In the genomic region with DNA sequence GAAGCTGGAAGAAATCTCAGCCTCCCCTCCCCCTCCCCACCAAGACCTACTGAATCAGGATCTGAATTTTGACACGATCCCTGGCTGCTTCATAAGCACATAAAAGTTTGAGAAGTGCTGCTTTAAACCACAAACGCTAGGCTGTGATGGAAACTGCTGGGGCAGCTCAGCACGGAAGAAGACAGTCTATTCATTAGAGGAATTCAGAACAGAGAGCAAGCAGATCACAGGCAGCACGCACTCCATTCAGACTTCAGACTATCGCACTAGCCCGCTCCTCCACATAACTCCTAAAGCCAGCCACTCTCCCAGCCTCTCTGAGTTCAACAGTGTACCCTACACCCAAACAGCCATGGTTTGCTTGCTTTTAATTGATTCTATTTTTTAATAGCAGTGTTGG, we compare ENCODE assay signal across 13 mouse cellular contexts. TPM values are rescaled to one million over a fixed set of nuclear protein-coding genes. Genes with fewer than 3 reads are reported as not detected.
DNase-seq lines count a peak whose midpoint lies in the region; ATAC-seq lines count a peak whose summit lies in the region.
"Had no signal": no experiment of that assay in that cellular context is flagged by ENCODE, and none has a peak within 500 bp of the region (broad histone marks: within the 10 kb centered on the region; RNA-seq: fewer than 3 reads in every experiment).

No protein-coding gene starts in this region.

- no peak overlapping the region for H3K9ac ChIP-seq in hindbrain, embryonic 13.5 days
- H3K9ac ChIP-seq: liver, embryonic 15.5 days had no signal

- H3K36me3 ChIP-seq in hindbrain, embryonic 10.5 days = peaks cover 54% of the 10 kb centered on the region
- peaks cover 28% of the 10 kb centered on the region for H3K36me3 ChIP-seq in hindbrain, embryonic 13.5 days

- ATAC-seq in hindbrain, embryonic 13.5 days (ENCODE audit: low FRiP score) = no peak

- H3K27me3 ChIP-seq in hindbrain, embryonic 10.5 days (ENCODE audit: insufficient read depth, poor library complexity, severe bottlenecking) = no peaks in the 10 kb centered on the region
- no peaks in the 10 kb centered on the region for H3K27me3 ChIP-seq in hindbrain, embryonic 13.5 days
- H3K27me3 ChIP-seq: liver, embryonic 15.5 days had no signal

- 29% methylated on average over 6 of the region's 6 CpGs for WGBS in hindbrain, embryonic 10.5 days
- 22% methylated on average over 6 of the region's 6 CpGs for WGBS in hindbrain, embryonic 13.5 days

- no peak overlapping the region for H3K4me2 ChIP-seq in hindbrain, embryonic 13.5 days
- H3K4me2 ChIP-seq: liver, embryonic 15.5 days had no signal

- peaks cover 39% of the 10 kb centered on the region for H3K4me1 ChIP-seq in hindbrain, embryonic 10.5 days (replicated peaks)
- peaks cover 32% of the 10 kb centered on the region for H3K4me1 ChIP-seq in hindbrain, embryonic 13.5 days (replicated peaks)

- H3K27ac ChIP-seq in hindbrain, embryonic 10.5 days = peak overlapping the region; percentile 84
- no peak overlapping the region for H3K27ac ChIP-seq in hindbrain, embryonic 13.5 days
- H3K27ac ChIP-seq: liver, embryonic 15.5 days had no signal

- H3K4me3 ChIP-seq in hindbrain, embryonic 10.5 days = peak overlapping the region; percentile 20; the same call in 1 of the 2 replicates
- no peak overlapping the region for H3K4me3 ChIP-seq in hindbrain, embryonic 13.5 days
- H3K4me3 ChIP-seq: liver, embryonic 15.5 days had no signal

- H3K9me3 ChIP-seq in hindbrain, embryonic 10.5 days = no peaks in the 10 kb centered on the region
- no peaks in the 10 kb centered on the region for H3K9me3 ChIP-seq in hindbrain, embryonic 13.5 days
- H3K9me3 ChIP-seq: liver, embryonic 15.5 days had no signal

- DNase-seq in embryo, embryonic 10 days (ENCODE audit: low spot score) = peak; percentile 45
- DNase-seq in embryo, embryonic 9.5 days (ENCODE audit: extremely low spot score) = no peak
- peak; percentile 35 for DNase-seq in hindbrain, embryonic 10.5 days (ENCODE audit: low spot score)
- DNase-seq in thymus, postnatal 0 days (ENCODE audit: low spot score) = peak; percentile 48
- no peak for DNase-seq in thymus, postnatal 10 days (ENCODE audit: low spot score in 2 of 2)
- DNase-seq in testis, postnatal 10 days (ENCODE audit: low spot score) = no peak
- no peak for DNase-seq in frontal cortex, postnatal 25 days (ENCODE audit: low spot score in 2 of 2)
- DNase-seq: cerebellum, adult 11-12 months; gastrocnemius, postnatal 25 days; kidney, adult 18-20 months; thymus, adult 2 months had no signal

RNA-seq across cellular contexts. Expression of a gene that starts 18.2 kb away (rescaled TPM):
- 38.2 and 48.8 TPM in 2 replicates for polyA plus RNA-seq in hindbrain, embryonic 10.5 days (2016; fragmentation: Nextera tagmentation; extraction: Ambion mirVana)
- polyA plus RNA-seq in hindbrain, embryonic 13.5 days (2015; fragmentation: Nextera tagmentation; extraction: Ambion mirVana) = 116 and 131 TPM in 2 replicates
- 53.2 and 56.4 TPM in 2 replicates for polyA plus RNA-seq in thymus, postnatal 0 days (2015; fragmentation: Nextera tagmentation; extraction: Ambion mirVana)

RNA-seq across cellular contexts. Expression of a gene that starts 41.3 kb away (rescaled TPM):
- 23.3 and 28.3 TPM in 2 replicates for polyA plus RNA-seq in hindbrain, embryonic 10.5 days (2016; fragmentation: Nextera tagmentation; extraction: Ambion mirVana)
- polyA plus RNA-seq in hindbrain, embryonic 13.5 days (2015; fragmentation: Nextera tagmentation; extraction: Ambion mirVana) = 16.7 and 19.1 TPM in 2 replicates
- 9.2 and 9.8 TPM in 2 replicates for polyA plus RNA-seq in thymus, postnatal 0 days (2015; fragmentation: Nextera tagmentation; extraction: Ambion mirVana)

Comparison
In these comparisons a context has a peak if more than half of its experiments do, and no peak if none do; other contexts are left out.
1. DNase-seq: peak in embryo, embryonic 10 days (single experiment), hindbrain, embryonic 10.5 days (single experiment) and thymus, postnatal 0 days (single experiment); none in embryo, embryonic 9.5 days (single experiment), thymus, postnatal 10 days (0 of 2), testis, postnatal 10 days (single experiment) and frontal cortex, postnatal 25 days (0 of 2).